Mouse (Mus musculus) splenic B cell, adult 2 months (primary cell): ENCODE data around the gene Fbxo47.
"Not testable (repeated sequence)": the region's sequence is repeated elsewhere in the genome, so short reads cannot be mapped to it uniquely, and the experiment has no call there.

Experiments used
- DNase-seq: peaks from one replicate; pipeline ENCODE4 v3.0.0-alpha.2; 2011; ENCODE audit warnings: low read depth, low spot score
- H3K27me3 ChIP-seq: 2 replicates; pipeline ENCODE4 v1.6.1; 2012; ENCODE audit warnings: mild to moderate bottlenecking, low read length, moderate library complexity, mixed read lengths; ENCODE audit not compliant: control insufficient read depth, poor library complexity, insufficient read depth, severe bottlenecking
- H3K36me3 ChIP-seq: 2 replicates; pipeline ENCODE4 v1.6.1; 2012; ENCODE audit warnings: mild to moderate bottlenecking, low read length, moderate library complexity, mixed read lengths; ENCODE audit not compliant: control insufficient read depth, poor library complexity, insufficient read depth, severe bottlenecking

Gene Fbxo47

GRCm38 (mm10) chr11:97899822-97900221 is 15.9 kb upstream of the Fbxo47 start:
- H3K36me3 ChIP-seq: no peaks in the 10 kb centered on the region
- no peaks in the 10 kb centered on the region for H3K27me3 ChIP-seq
- peak; percentile 91 for DNase-seq

- no peak for DNase-seq
- H3K27me3 ChIP-seq: no peaks in the 10 kb centered on the region
- H3K36me3 ChIP-seq: no peaks in the 10 kb centered on the region
Observed at GRCm38 (mm10) chr11:97897568-97898185, 13.7 kb upstream of the Fbxo47 start.

GRCm38 (mm10) chr11:97896655-97897054 is 12.7 kb upstream of the Fbxo47 start:
- no peaks in the 10 kb centered on the region for H3K27me3 ChIP-seq
- no peak for DNase-seq

GRCm38 (mm10) chr11:97891821-97892220 is 7.9 kb upstream of the Fbxo47 start:
- H3K36me3 ChIP-seq: no peaks in the 10 kb centered on the region
- no peaks in the 10 kb centered on the region for H3K27me3 ChIP-seq
- DNase-seq: no peak

More at GRCm38 (mm10) chr11:97896655-97897054, 12.7 kb upstream of the Fbxo47 start:
- H3K36me3 ChIP-seq: no peaks in the 10 kb centered on the region

- Histone ChIP-seq H3K36me3 (no peaks in the 10 kb centered on the region), H3K27me3 (no peaks in the 10 kb centered on the region)
- no peak for DNase-seq
Observed at GRCm38 (mm10) chr11:97885296-97885915, 1.5 kb upstream of the Fbxo47 start.

GRCm38 (mm10) chr11:97884601-97885185 is 739 bp upstream of the Fbxo47 start:
- H3K27me3 ChIP-seq: no peaks in the 10 kb centered on the region
- no peak for DNase-seq
- no peaks in the 10 kb centered on the region for H3K36me3 ChIP-seq

- Histone ChIP-seq H3K36me3 (no peaks in the 10 kb centered on the region), H3K27me3 (no peaks in the 10 kb centered on the region)
- peak; percentile 92 for DNase-seq
Observed at GRCm38 (mm10) chr11:97883542-97883917, 424 bp downstream of the Fbxo47 start.

GRCm38 (mm10) chr11:97880362-97880761 is 3.6 kb downstream of the Fbxo47 start:
- DNase-seq: no peak
- no peaks in the 10 kb centered on the region for H3K36me3 ChIP-seq
- H3K27me3 ChIP-seq: no peaks in the 10 kb centered on the region

- Histone ChIP-seq H3K27me3 (no peaks in the 10 kb centered on the region), H3K36me3 (no peaks in the 10 kb centered on the region)
- DNase-seq: no peak
Observed at GRCm38 (mm10) chr11:97877341-97877740, 6.6 kb downstream of the Fbxo47 start.

- DNase-seq: no peak
- H3K36me3 ChIP-seq: no peaks in the 10 kb centered on the region
- H3K27me3 ChIP-seq: no peaks in the 10 kb centered on the region
Observed at GRCm38 (mm10) chr11:97874396-97874795, 9.6 kb downstream of the Fbxo47 start.

- not testable (repeated sequence) for H3K36me3 ChIP-seq, H3K27me3 ChIP-seq, DNase-seq
Observed at GRCm38 (mm10) chr11:97872378-97872777, 11.6 kb downstream of the Fbxo47 start.

- Histone ChIP-seq H3K36me3 (no peaks in the 10 kb centered on the region), H3K27me3 (no peaks in the 10 kb centered on the region)
- DNase-seq: no peak
Observed at GRCm38 (mm10) chr11:97867591-97867990, 16.4 kb downstream of the Fbxo47 start.

- H3K27me3 ChIP-seq: no peaks in the 10 kb centered on the region
- H3K36me3 ChIP-seq: no peaks in the 10 kb centered on the region
- no peak for DNase-seq
Observed at GRCm38 (mm10) chr11:97866091-97866888, 17.7 kb downstream of the Fbxo47 start.

- H3K36me3 ChIP-seq: no peaks in the 10 kb centered on the region
- no peak for DNase-seq
- H3K27me3 ChIP-seq: no peaks in the 10 kb centered on the region
Observed at GRCm38 (mm10) chr11:97865421-97865820, 18.5 kb downstream of the Fbxo47 start.

- H3K27me3 ChIP-seq: no peaks in the 10 kb centered on the region
- no peaks in the 10 kb centered on the region for H3K36me3 ChIP-seq
- DNase-seq: no peak
Observed at GRCm38 (mm10) chr11:97862148-97862547, 21.8 kb downstream of the Fbxo47 start.
